Mouse (Mus musculus) midbrain, postnatal 0 days (tissue): ENCODE data around the gene Hcn2. TPM values are rescaled to one million over a fixed set of nuclear protein-coding genes. Genes with fewer than 3 reads are reported as not detected.

Source experiments
- ATAC-seq: fragments of 200-750 bp; cut with Nextera tagmentation; 2 replicates; pipeline ENCODE4 v1.8.0; 2017; ENCODE audit warnings: moderate number of reproducible peaks, mild to moderate bottlenecking, moderate TSS enrichment, moderate library complexity; ENCODE audit not compliant: low FRiP score
- DNase-seq: peaks from one replicate; pipeline ENCODE4 v3.0.0-alpha.2; 2015; ENCODE audit warnings: low spot score
- H3K27ac ChIP-seq: fragments of 300-500 bp; sonication (generic); 2 replicates; pipeline ENCODE4 v1.5.1; 2014; ENCODE audit warnings: low read depth, mild to moderate bottlenecking, low read length, mixed read lengths
- H3K27me3 ChIP-seq: fragments of 300-500 bp; sonication (generic); 2 replicates; pipeline ENCODE4 v1.6.1; 2014; ENCODE audit warnings: low read length, control low read depth, mixed read lengths; ENCODE audit not compliant: insufficient read depth
- H3K36me3 ChIP-seq: fragments of 300-500 bp; sonication (generic); 2 replicates; pipeline ENCODE4 v1.6.1; 2014; ENCODE audit warnings: low read length, control low read depth, mixed read lengths; ENCODE audit not compliant: insufficient read depth
- H3K4me1 ChIP-seq: fragments of 300-500 bp; sonication (generic); 2 replicates; pipeline ENCODE4 v1.6.1; 2014; ENCODE audit warnings: mild to moderate bottlenecking, control low read depth, antibody characterized with exemption, low read length, mixed read lengths; ENCODE audit not compliant: insufficient read depth
- H3K4me2 ChIP-seq: fragments of 300-500 bp; sonication (generic); 2 replicates; pipeline ENCODE4 v1.6.1; 2014; ENCODE audit warnings: low read depth, mild to moderate bottlenecking, low read length, mixed read lengths; ENCODE audit not compliant: poor library complexity, severe bottlenecking
- H3K4me3 ChIP-seq: fragments of 300-500 bp; sonication (generic); 2 replicates; pipeline ENCODE4 v1.5.1; 2014; ENCODE audit warnings: low read depth, mild to moderate bottlenecking, low read length, moderate library complexity
- H3K9ac ChIP-seq: fragments of 300-500 bp; sonication (generic); replicated peaks from 2 replicates; pipeline ENCODE4 v1.6.1; 2014; ENCODE audit warnings: mild to moderate bottlenecking, low read length, moderate library complexity, mixed read lengths; ENCODE audit not compliant: poor library complexity, severe bottlenecking
- H3K9me3 ChIP-seq: fragments of 300-500 bp; sonication (generic); 2 replicates; pipeline ENCODE4 v1.6.1; 2016; ENCODE audit warnings: low read length, control low read depth
- CTCF ChIP-seq: IDR thresholded peaks from 2 replicates; pipeline ENCODE4 v1.5.1; 2016; ENCODE audit warnings: antibody characterized with exemption, mild to moderate bottlenecking
- WGBS: fragments of 180-500 bp; shearing (Covaris S2); extraction: QIAGEN DNeasy Blood & Tissue Kit; methylation state at CpG from one replicate; pipeline ENCODE4 v1.1.7; 2014; 5-methylcytosine and 5-hydroxymethylcytosine counted together
- polyA plus RNA-seq: library from polyadenylated mRNA; unstranded; fragments of >200 nt; fragmentation: Nextera tagmentation; extraction: Ambion mirVana; gene quantifications from 2 replicates; pipeline ENCODE4 v1.2.1, GENCODE M21; 2015
- total RNA-seq: library from RNA; depleted of rRNA; stranded (reverse); fragments of >200 nt; gene quantifications from 2 replicates; pipeline ENCODE4 v1.2.3, GENCODE M21; 2014

Hcn2 gene
- total and polyA plus RNA-seq, 2 experiments from 2014 or later = 5.0 to 66.1 TPM

DNA sequence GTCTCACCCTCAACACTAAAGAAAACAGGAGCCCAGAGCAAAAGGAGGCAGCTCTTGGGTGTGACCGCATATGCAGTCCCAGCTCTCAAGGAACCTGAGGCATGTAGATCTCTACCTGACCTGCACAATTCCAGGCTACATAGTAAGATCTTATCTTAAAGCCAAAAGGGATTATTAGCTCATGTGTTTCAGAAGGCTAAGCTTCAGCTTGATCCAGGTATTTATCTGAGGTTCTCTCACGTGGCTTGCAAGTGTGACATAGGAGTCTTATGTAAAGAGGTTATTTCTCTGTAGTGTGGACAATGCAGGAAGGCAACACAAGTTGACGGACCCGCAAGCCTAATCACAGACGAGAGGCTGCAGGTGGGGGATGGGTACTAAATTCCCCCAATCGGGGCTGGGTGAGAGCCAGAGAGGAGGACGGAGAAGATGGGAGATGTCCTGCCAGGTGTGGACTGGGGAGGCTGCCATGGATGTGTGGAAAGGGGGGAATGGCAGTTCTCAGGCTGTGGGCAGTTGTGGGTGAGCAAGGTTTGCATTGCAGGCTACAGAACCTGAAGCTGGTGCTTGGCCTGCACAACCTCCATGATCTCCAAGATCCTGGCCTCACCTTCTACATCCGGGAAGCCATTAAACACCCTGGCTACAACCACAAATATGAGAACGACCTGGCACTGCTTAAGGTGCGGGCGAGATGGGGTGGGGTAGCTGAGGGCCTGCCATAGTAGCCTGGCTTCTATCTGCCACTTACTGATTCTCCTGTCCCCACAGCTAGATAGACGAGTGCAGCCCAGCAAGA is 22.7 kb upstream of the Hcn2 start:
- ATAC-seq (no peak), DNase-seq (no peak)
- Histone ChIP-seq H3K27me3 (no peaks in the 10 kb centered on the region), H3K9ac (no peak overlapping the region), H3K4me3 (no peak overlapping the region), H3K4me2 (no peak overlapping the region), H3K9me3 (no peaks in the 10 kb centered on the region), H3K27ac (no peak overlapping the region), H3K4me1 (no peaks in the 10 kb centered on the region), H3K36me3 (peaks cover 6% of the 10 kb centered on the region)
- no peak for TF ChIP-seq CTCF
- whole genome bisulfite sequencing = 79% methylated on average over 12 of the region's 12 CpGs

DNA sequence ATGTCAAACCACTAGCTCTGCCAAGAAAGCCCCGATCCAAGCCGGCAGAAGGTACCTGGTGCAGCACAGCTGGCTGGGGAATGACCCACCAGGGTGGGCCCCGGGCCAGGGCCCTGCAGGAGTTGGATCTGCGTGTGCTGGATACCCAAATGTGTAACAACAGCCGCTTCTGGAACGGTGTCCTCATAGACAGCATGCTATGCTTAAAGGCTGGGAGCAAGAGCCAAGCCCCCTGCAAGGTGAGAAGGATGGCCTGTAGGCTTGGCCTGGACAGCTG is 22.1 kb upstream of the Hcn2 start:
- no peak overlapping the region for H3K4me3 ChIP-seq
- no peaks in the 10 kb centered on the region for H3K9me3 ChIP-seq
- TF ChIP-seq CTCF = no peak
- H3K4me2 ChIP-seq = no peak overlapping the region
- no peaks in the 10 kb centered on the region for H3K4me1 ChIP-seq
- 82% methylated on average over 6 of the region's 6 CpGs for WGBS
- peaks cover under 1% of the 10 kb centered on the region; the same call in 1 of the 2 replicates for H3K36me3 ChIP-seq
- DNase-seq (no peak), ATAC-seq (no peak)
- no peak overlapping the region for H3K27ac ChIP-seq
- H3K9ac ChIP-seq = no peak overlapping the region
- no peaks in the 10 kb centered on the region for H3K27me3 ChIP-seq

DNA sequence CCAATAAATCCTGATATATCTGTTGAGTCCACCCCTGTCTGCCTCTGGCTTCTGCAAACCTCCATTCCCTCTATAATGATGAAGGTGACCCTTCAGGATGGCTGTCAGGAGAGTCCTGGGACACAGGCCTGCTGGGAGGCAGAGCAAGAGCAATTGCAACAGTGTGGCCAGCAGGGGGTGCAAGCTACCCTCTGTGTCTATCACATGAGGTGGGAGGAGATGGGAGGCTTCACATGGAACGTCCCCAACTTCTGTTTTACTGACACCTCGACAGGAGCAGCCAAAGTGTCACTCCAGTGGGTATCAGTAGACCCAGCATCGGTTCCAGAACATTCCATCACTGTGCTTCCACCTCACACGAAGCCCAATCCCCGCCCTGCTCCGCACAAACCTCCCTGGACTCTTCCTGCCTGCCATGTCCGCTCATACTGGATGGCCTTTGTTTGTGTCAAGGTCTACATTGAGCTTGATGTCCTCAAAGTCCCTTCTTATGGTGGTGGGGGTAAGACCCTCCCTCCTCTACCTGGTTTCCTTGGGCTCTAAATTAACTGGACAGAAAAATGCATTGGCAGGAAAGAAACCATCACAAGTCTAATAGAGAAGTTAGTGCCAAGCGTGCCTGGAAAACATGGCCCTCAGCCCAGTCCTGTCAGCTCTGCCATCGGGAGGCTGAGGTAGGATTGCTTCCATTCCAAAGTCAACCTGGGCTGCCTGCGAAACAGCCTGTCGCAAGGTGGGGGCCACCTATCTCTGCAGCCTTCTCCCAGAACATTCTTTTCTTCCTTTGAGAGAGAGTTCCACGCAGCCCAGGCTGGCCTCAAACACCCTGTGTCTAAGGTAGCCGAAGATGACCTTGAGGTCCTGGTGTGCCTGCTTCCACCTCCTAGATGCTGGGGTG is 21.0 kb upstream of the Hcn2 start:
- 65% methylated on average over 13 of the region's 13 CpGs for WGBS

DNA sequence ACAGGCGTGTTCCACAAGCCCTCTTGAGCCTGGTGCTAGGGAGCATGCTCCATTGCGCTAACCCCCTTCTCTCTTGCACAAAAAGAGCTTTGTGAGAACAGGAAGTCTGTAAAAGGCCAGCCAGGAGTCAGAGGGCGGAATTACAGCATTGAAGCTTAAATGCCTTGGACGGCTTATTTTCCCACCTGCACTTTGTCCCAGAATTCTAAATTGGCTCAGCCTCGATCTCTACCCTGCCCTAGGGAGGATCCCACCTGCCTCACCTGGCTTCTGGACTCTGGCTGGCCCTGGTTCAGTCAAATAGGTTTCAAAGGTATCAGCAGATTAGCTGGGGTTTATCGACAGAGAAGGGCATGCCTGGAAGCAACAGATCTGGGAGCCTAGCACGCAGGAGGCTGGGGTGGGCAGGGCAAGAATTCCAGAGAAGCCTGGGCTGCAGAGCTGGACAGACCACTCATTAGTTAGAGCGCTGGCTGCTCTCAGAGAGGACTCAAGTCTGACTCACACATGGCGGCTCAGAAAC is 20.2 kb upstream of the Hcn2 start:
- DNase-seq (no peak), ATAC-seq (no peak)
- 70% methylated on average over 9 of the region's 9 CpGs for WGBS
- TF ChIP-seq CTCF = no peak
- H3K4me3 ChIP-seq = no peak overlapping the region
- no peak overlapping the region for H3K27ac ChIP-seq
- no peaks in the 10 kb centered on the region for H3K9me3 ChIP-seq
- H3K4me1 ChIP-seq = no peaks in the 10 kb centered on the region
- H3K4me2 ChIP-seq = no peak overlapping the region
- H3K9ac ChIP-seq = no peak overlapping the region
- no peaks in the 10 kb centered on the region for H3K36me3 ChIP-seq
- H3K27me3 ChIP-seq = no peaks in the 10 kb centered on the region

More for the DNA sequence above, 21.0 kb upstream of the Hcn2 start:
- Histone ChIP-seq H3K36me3 (no peaks in the 10 kb centered on the region), H3K9ac (no peak overlapping the region), H3K9me3 (no peaks in the 10 kb centered on the region), H3K4me2 (no peak overlapping the region), H3K4me1 (no peaks in the 10 kb centered on the region), H3K27ac (no peak overlapping the region), H3K27me3 (no peaks in the 10 kb centered on the region), H3K4me3 (no peak overlapping the region)
- peak; percentile 76 for TF ChIP-seq CTCF
- ATAC-seq (no peak), DNase-seq (peak; percentile 62)

DNA sequence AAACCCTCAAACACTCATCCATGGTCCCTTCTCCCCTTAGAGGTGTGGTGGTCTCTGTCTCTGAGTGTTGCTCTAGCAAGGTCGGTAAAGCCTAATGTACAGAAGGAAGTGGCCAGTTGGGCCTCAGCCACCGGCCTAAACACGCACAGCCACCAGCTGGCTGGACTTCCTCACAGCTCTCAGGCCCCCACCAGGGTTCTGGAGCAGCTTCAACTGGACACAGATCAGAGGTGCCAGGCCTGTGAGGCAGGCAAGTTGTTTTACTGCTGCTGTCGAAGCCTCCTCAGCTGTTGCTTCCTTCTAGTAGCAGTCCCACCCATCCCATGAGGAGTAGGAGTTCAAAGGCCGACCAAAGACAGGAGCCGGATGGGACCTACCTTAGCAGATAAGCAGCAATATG is 18.5 kb upstream of the Hcn2 start:
- Histone ChIP-seq H3K9me3 (no peaks in the 10 kb centered on the region), H3K4me3 (no peak overlapping the region), H3K27me3 (no peaks in the 10 kb centered on the region), H3K4me1 (no peaks in the 10 kb centered on the region), H3K4me2 (no peak overlapping the region), H3K36me3 (no peaks in the 10 kb centered on the region), H3K27ac (no peak overlapping the region), H3K9ac (no peak overlapping the region)
- no peak for DNase-seq
- ATAC-seq = no peak
- TF ChIP-seq CTCF = no peak
- 77% methylated on average over 6 of the region's 6 CpGs for WGBS

DNA sequence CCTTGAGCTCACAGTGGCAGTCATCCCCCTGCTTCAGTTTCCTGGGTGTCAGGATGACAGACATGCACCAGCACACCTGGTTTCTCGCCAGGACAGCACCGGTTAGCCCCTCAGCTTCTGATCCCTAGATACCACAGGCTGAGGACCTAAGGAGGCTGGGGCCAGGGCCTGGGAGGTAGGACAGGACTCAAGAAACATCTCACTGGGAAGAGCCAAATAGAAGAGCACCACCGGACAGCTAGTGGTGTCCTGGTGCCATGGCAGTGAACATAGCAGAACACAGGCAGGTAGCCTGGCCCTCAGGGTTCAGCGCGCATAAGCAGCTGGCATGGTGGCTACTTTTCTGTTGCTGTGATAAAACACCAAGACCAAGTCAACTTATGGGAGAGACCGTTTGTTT is 18.0 kb upstream of the Hcn2 start:
- Histone ChIP-seq H3K27ac (no peak overlapping the region), H3K9me3 (no peaks in the 10 kb centered on the region), H3K27me3 (no peaks in the 10 kb centered on the region), H3K36me3 (no peaks in the 10 kb centered on the region), H3K4me2 (no peak overlapping the region), H3K4me1 (no peaks in the 10 kb centered on the region), H3K4me3 (no peak overlapping the region), H3K9ac (no peak overlapping the region)
- DNase-seq = no peak
- no peak for ATAC-seq
- 93% methylated on average over 6 of the region's 6 CpGs for WGBS
- TF ChIP-seq CTCF = no peak
